Mouse (Mus musculus): ENCODE results near the gene Uvssa.

Gene Uvssa

DNA sequence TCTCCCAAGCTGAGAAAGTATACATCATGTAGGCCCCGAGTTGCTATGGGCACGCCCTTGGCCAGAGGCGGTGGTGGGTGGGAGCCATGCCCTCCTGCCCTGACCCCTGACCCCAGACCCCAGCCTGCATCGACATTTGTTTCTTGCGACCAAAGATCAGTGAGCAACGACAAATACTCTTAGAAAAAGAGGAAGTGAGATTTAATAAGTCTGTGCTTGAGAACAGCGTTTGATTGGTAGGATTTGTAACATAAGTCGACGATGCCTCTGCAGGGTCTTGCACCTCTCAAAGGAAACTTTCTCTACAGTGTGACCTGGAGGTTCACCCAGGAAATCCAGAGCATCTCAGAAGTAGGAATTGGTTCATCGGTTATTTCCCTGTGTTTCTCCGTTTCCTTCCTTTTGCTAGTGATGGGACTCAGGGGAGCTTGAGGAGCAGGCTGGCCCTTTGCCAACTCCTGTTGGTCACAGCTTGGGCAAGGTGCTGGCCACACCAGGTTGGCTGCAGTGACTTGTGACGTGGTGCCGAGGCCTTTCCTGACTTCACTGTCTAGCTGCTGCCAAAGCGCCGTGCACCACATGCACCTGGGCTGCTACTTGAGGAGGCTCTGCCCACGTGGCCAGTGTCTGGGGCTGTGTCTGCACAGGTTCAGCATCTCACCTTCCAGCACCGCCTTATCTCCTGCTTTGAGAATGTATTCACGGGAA is 5.9 kb upstream of the Uvssa start:
- no peak for DNase-seq (ENCODE audit: low spot score)

DNA sequence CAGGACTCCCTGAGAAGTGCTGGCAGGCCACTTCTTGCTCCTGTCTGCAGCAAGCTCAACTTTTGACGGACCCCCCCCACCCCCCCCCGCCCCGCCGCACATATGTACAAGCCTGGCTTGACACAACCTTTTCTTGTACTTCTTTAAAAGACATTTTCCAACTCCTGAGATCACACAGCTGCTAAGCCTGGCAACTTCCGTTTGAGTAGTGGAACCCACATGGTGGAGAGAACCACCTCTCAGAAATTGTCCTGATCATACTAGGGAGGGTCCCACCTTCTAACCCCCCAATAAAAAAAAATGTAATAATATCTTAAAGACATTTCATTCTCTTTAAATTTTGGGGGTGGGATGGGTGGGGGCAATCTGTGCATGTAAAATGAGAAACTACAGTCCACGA is 1.2 kb upstream of the Uvssa start:
- DNase-seq (ENCODE audit: low spot score) = no peak

DNA sequence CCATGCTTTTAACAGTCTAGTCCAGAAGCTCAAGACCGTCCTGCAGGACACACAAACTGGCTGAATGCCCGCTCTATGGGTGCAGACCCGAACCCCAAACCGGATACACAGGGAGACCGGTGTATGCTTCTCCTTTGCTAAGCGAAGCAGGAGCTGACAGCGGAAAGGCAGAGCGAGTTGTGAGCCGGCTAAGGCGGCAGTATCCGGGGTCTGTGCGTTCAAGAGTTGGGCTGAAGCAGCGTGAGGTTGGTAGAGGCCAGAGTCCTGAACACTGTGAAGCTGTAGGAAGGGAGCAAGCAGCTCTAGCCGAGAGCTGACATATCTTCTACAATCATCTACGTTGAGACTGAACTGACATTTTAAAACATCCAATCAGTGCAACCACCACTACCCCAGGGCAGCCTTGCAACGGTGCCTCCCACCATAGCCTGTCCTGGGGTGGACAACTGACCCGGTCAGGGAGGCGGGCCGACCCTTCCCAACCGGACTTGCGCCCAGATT is 498 bp upstream of the Uvssa start:
- DNase-seq (ENCODE audit: low spot score) = peak; percentile 58

DNA sequence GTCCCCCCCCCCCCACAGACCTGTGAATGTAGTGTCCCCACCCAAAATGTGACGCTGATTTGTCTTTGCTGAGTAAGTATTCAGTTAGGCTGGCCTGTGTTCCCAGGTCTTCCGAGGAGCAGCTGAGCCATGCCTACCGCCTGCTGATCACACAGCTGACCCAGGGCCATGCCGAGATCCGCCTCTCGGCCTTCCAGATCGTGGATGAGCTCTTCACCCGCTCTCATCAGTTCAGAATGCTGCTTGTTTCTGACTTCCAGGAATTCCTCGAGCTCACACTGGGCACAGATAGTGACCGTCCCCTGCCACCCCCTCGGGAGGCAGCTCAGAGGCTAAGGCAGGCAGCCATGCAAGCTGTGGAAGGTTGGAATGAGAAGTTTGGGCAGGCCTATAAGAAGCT is 9.2 kb downstream of the Uvssa start:
- DNase-seq (ENCODE audit: low spot score) = no peak

DNA sequence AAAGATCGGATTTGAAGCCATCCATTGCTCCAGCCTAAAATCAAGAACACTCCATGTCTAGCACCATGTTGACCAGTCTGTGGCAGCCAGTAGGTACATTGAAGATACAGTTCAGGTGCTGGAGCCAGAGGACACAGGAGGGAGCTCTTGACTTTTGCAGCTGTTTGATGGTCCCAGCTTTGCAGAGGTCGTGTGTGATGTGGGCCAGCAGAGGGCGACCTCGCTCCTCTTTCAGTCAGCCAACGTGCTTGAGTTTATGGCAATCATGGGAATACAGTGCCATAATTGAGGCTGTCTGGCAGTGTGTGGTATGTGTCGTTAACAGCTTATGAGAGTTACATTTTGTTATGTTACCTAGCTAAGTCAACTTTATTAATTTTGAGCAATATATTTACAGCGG is 15.5 kb downstream of the Uvssa start:
- peak; percentile 38 for DNase-seq (ENCODE audit: low spot score)

DNA sequence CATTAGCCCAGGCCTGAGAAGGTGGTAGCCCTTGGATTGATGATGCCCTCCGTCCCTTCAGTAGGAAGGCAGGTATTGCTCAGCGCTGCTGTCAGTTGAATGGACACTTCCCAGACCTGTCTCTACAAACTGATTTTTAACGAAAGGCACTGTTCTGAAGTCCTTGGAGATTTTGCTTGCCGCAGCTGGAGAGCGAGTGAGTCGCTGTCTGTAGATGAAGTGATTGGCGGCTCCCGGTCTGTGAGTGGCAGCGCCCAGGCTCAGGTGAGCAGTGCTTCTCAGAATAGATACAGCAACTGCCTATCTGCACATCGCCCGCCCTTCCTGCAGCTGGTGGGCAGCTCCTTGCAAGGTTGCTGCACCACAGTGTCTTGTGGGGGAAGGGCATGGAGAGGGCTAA is 17.3 kb downstream of the Uvssa start:
- DNase-seq (ENCODE audit: low spot score) = no peak

DNA sequence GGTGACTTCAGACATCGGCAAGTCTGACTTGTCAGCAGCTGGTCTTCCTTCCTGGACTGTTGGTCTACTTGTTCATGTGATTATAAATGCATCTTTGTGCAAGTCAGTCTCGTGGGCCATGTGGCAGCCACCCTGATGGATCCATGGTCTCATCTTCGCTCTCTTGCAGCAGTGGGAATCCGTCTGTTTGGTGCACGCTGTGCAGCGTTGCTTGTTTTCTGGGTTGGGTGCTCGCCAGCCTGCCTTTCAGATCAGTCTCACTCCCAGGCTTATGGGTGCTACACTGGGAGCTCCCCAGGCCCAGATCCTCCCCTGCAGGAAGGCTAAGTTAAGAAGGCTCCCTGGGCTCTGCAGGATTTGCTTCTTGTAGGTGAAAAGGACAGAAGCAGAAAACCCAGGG is 18.5 kb downstream of the Uvssa start:
- no peak for DNase-seq (ENCODE audit: low spot score)

DNA sequence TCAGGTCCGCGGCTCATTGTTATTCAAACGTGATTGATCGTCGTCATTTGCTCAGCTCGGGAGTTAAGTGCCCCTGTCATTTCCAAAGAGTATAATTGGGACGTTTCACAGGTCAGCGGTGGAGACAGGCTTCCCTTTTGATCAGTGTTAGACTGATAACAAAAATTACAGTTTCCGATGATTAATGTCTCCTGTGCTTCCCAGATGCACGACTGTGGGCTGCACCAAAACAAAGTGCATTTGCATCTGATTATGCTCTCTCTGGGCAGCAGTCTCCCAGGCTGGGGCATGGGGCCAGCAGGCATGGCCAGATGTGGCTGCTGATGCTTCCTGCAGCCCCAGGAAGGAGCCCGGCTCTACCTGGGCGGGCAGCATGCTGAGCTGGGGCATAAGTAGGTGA is 22.5 kb downstream of the Uvssa start:
- no peak for DNase-seq (ENCODE audit: low spot score)

DNA sequence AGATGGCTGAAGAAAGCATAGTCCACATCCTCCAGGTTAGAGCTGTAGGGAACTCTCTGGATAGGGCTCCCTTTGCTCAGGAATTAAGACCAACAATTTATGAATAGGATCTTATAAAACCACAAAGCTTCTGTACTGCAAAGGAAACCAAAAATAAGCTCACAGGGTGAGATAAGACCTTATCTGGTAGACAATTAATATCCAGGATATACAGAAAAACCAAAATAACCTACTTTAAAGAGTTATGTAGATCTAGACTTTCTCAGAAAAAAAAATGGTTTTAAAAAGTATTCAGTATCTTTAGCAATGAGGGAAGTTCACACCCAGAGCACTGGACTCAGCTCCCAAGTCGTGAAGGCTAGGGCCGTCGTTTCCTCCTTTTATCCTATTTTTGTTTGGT is 42.0 kb downstream of the Uvssa start:
- no peak for DNase-seq (ENCODE audit: low spot score)

DNA sequence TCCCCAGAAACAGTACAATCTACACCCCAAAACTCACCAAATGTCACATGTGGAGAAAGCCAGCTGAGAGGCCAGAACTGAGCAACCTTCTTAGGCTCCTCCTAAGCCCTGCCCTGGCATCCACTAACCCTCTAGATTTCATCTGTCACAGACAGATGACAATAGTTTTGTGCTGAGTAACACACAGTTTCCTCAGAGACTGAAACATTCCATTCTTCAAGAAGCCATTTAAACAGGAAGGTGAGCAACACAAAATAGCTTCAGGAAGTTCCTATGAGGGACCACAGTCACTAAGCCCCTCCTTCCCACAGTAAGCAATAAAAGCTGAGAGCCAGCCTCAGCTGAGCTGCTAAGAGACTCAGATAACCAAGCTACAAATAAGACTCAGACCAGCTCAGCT is 49.1 kb downstream of the Uvssa start:
- no peak for DNase-seq (ENCODE audit: low spot score)

DNA sequence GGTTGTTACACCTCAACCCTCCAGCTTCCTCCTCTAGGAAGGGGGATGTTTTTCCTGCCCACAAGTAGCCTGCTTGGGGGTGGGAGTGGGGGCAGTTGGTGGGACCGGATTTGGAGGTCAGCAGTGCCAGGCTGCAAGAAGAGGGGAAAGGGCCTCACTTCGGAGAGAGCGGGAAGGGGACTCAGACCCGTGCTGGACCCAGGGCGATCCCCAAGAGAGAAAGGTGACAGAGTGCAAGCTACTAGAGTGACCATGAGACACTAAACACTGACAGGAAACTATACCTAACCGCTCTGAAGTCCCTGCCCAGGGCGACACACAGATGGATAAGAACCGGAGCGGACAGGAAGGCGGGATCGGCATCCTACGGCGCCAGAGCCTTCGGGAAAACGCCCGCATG is 51.8 kb downstream of the Uvssa start:
- no peak for DNase-seq (ENCODE audit: low spot score)

DNA sequence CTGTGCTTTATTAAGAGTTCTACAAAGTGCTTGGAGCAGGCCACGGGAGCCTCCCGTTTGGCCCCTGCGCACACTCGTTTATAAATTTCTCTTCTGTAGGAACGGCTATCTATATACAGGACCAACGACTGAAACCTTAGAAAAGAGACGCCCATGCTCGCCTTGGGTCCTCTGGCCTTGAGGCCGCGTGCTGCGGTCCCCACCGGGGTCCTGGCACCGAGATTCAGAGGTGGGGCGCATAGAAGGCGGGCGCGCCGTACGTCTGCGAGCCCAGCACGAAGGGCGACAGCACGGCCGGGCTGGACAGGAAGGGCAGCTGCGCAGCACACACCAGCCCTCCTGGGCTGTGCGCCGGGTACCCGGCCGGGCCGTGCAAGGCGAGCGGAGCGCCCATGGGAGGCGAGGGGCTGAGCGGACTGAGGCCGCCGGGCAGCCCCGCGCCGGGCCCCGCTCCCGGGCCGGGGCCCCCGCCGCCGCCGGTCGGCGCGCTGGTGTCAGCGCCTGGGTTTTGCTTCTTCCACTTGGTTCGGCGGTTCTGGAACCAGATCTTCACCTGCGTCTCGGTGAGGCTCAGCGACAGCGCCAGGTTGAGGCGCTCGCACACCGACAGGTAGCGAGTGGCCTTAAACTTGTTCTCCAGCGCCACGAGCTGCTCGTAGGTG is 52.3 kb downstream of the Uvssa start:
- no peak for DNase-seq (ENCODE audit: low spot score)

DNA sequence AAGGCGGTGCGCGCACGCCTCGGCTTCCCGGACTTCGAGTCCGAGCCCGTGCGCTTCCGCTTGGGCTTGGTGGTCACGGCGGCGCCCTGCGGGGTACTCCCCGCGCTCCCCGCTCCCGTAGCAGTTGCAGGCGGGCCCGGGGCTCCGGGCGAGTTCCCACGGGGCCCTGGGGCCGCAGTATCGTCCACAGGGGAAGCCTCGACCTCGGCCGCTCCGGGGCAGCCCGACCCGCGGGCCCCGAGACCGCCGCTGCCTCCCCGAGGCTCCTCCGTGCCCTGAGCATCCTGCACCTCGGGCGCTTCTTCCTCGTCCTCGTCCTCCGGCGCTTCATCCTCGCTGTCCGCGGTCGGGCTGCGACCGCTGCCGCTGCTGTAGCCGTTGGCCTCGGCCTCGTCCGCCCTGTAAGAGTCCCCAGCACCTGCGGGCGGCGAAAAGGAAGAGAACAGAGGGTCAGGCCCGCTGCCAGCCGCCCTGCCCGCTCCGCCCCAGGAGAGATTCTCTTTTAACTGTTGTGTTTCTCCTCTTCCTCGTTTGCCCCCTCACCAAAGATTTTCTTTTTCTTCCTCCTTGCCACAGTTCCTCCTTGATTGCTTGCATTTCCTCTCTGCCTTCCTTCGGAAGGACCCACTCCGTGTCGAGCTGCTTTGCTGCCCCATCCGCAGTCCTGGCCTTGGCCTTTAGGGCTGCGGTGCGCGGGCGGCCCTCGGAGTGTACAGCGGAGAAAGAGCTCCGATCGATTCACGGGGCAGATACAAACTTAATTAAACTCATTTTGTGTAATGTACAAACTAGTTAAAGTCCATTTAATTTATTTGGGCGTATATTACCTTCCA is 53.0 kb downstream of the Uvssa start:
- DNase-seq (ENCODE audit: low spot score) = no peak

DNA sequence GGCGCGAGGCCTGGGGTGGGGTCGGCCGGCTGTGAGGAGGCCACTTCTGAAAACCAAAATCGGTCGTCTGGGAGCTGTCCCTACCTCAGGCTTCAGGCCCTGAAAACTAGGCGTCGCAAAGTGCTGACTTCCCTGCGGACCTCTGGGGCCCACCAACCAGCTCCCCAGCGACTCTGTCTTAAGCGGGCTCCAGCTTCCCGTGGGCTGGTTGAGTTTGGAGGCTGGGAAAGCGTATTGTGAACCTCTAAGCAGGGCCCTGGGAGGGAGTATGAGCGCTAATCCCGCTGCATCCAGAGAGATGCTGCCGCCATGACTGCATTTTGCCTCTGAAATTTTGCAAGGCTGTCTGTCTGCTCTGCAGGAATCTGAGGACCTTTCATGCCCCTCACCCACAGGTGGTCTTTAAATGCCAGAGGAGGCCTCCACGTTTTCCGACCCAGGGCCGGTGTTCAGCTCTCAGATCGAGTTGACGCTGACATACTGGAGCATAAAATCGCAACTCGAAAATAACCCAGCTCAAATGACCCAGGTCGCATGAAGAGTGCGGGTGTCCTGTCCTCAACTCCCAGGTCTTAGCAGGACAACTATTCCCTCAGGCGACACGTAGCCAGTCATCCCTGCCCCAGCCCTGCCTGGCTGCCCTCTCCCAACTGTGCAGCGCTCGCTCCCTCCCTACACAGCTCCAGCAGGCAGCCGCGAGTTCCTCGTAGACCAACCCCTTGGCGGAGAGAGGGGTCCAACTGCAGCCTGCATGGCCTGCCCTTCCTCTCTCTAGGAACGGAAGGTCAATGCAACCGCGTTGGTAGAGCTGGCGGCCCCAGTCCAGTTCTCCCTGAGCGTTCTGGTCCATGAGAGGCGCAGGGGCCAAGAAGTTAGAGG is 53.9 kb downstream of the Uvssa start:
- DNase-seq (ENCODE audit: low spot score) = no peak

DNA sequence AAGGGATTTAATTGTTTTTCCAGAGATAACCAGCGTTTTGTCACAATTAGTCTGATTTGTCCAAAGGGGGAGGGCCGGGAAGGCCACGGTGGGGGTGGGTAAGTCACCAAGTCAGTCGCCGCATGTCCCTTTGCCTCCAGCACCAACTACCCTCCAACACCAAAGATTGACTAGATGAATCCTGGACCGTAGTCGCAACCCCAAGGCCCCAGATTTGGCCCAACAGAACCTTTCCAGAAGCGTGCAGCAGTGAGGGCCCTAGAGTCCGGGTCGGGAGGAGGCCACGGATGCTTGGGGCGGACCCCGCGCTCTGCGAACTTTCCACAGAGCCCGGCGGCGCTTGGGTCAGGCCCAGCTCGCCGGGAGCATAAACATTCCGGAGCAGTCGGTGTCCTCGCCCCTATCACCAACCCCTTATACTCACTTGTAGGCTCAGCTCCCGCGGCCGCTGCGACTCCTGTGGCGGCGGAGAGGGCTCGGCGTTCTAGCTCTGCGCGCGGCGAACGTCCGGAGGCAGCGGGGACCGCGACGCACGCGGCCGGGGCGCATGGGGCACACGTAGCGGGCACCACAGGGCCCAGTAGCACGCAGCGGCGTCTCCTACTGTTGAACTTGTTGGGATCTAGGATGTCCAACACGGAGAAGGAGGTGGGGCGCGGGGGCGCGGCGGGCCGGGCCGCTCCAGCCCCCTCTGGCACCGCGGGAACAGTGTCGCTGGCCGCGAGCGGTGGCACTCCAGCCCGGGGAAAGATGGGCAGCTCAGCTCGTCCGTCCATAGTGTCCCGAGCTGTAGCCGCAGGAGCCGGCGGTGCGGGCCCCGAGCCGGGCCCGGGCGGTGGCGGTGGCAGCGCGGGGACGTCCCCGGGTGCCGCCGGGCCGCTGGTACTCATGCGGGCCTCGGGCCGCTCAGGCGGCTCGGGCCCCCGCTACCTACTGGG is 55.1 kb downstream of the Uvssa start, which contains the start of gene Nkx1-1:
Nkx1-1 (minus strand) TSS at position 776 of the 938 bp plus-strand sequence.
- DNase-seq (ENCODE audit: low spot score) = no peak

DNA sequence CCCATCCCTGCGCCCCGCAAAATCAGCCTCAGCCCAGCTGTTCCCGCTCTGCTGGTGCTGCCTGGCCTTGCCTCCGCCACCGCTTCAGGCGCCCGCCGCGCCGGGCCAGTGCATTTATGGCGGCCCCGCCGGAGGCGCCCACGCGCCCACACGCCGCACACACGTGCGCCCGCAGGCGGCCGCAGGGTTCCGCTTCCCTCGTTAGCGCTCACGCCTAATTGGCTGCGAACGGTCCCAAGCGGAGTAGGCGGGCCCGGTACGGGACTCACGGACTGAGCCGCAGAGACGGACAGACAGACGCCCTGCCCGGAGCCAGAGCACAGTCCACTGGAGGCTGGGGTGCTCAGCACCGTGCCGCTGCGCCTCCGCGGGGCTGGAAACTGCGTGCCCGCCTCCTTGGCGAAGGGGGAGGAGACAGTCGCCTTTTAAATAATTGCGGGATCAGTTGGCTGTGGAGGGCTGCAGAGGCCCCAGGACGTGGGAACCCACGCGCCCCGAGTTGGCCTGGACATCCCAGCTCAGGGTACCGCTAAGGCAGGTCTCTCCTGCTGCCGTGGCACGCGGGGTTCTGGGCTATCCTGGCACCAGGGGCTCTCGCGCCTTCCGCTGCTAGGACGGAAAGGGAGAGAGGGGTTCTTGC is 55.9 kb downstream of the Uvssa start:
- DNase-seq (ENCODE audit: low spot score) = no peak

DNA sequence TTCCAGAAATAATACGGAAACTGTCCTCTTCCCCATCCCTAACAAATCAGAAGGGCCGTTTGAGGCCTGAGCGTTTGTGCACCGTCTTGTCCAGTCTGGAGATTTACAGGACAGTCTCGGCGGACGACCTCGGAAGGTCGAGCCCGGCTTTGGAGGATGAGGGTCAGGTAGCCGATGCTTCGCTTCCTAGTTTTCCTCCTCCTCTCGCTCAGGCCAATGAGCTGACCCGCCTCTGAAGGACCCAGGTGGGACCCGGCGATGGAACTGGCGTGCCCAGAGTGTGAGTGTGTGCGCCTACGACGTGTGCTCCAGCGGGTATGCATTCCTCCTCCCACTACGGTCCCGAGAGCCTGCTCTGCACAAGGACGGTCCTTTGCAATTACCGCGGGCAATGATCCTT is 56.8 kb downstream of the Uvssa start:
- no peak for DNase-seq (ENCODE audit: low spot score)

DNA sequence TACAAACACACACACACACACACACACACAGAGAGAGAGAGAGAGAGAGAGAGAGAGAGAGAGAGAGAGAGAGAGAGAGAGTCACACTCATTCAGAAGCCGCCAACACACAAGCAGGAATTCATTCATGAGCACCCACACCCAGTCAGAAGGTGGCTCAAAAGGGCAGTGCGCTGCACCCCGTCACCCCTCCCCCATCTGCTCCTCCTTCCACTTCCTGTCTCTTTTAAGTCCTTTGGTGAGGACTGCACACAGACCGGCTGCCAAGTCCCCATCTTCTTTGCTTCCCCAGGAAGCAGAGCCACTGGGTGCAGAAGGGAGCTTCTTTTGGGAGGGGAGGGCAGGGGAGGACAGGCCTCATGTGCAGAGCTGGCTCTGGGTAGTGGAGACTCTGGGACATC is 57.6 kb downstream of the Uvssa start:
- DNase-seq (ENCODE audit: low spot score) = no peak

DNA sequence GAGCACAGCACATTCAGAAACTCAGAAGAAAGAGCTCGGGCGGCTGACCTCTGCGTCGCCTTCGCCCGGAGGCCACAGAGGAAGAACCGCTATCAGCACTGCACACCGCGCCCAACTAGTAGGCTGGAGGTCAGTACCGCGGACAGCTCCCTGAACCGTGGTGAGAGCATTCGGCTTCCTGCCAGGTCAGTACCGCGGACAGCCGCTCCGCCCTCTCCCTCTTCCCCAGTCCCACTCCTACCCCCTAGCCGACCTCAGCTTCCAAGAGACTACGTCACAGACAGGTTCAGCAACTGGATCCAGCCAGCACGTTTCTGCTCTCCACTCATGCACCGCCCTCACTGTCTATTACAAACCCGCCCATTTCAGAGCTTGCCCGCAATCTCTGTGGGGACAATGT is 59.9 kb downstream of the Uvssa start:
- DNase-seq (ENCODE audit: low spot score) = peak; percentile 85

Data from testis, postnatal 14 days (tissue).